Mouse (Mus musculus) brain, embryonic 14.5 days (tissue): ENCODE results near the gene Nt5c3. TPM values are rescaled to one million over a fixed set of nuclear protein-coding genes. Genes with fewer than 3 reads are reported as not detected.

Experiments
- DNase-seq: peaks from one replicate; pipeline ENCODE4 v3.0.0-alpha.2; 2011; ENCODE audit warnings: low read depth
- CTCF ChIP-seq: fragments of 200-500 bp; IDR thresholded peaks from 2 replicates; pipeline ENCODE4 v1.5.1; 2012; ENCODE audit warnings: inconsistent platforms, mild to moderate bottlenecking, moderate library complexity, borderline replicate concordance; ENCODE audit not compliant: insufficient read depth, insufficient read length; ENCODE audit errors: extremely low read depth
- POLR2A ChIP-seq: fragments of 200-500 bp; IDR thresholded peaks from 2 replicates; pipeline ENCODE4 v1.6.1; 2012; ENCODE audit warnings: mild to moderate bottlenecking, inconsistent platforms, borderline replicate concordance; ENCODE audit not compliant: poor library complexity, insufficient read depth, insufficient read length, severe bottlenecking; ENCODE audit errors: extremely low read depth
- polyA plus RNA-seq: library from polyadenylated mRNA; depleted of rRNA; stranded (reverse); fragments of >200 nt; gene quantifications from 2 replicates; pipeline ENCODE4 v1.2.3, GENCODE M21; 2012; rRNA removed

Gene Nt5c3
- 49.3 and 57.5 TPM in 2 replicates for polyA plus RNA-seq

DNA sequence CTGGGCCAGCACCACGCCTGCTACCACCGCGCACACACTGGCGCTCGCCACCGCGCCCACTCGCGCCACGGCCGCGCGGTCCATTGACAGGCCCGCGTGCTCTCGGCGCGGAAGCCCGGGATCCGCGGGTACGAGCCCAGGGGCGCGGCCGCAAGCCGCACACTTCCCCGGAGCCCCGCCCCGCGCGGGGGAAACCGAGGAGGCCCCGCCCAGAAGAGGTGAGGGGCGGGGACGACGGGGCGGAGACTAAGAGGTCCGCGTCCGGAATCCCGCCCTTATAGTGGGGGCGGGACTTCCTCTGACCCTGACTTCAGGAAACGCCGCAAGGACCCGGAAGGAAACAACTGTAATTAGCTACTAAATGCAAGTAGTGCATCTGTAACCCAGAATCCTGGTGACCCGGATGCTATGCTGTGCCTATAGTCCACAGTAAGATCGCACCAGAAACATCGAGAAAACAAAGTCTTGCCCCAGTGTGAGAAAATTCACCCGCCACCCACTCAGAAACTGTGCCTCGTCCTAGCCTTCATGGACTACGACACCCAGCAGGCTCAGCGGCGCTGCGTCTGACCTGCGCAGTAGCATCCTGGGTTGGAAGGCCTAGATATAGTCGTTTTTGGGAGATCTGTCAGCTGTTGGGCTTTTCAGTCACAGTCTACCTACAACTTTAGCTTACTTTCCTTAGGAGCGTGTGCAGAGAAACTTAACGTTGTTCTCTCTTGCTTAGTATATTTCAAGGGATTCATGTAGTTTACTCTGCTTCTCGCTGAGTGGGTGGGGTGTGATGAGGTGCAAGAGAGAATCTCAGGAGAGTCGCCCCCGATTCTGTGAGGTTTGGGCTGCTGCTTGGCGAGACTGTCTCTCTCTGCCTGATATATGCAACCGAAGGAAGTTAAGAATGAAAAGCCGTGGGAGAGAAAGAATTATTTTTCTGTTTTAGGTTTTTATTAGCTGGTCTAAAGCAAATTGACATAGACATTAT lies at the start of gene Nt5c3, which contains the start of gene Vmn1r4:
TSS of gene Nt5c3 (minus strand) at position 207 of the 982 bp plus-strand sequence.
TSS of gene Vmn1r4 (plus strand) at position 290 of the 982 bp plus-strand sequence.
- TF ChIP-seq CTCF, result no peak
- TF ChIP-seq POLR2A, result peak; percentile 93
- DNase-seq, result peak; percentile 99

DNA sequence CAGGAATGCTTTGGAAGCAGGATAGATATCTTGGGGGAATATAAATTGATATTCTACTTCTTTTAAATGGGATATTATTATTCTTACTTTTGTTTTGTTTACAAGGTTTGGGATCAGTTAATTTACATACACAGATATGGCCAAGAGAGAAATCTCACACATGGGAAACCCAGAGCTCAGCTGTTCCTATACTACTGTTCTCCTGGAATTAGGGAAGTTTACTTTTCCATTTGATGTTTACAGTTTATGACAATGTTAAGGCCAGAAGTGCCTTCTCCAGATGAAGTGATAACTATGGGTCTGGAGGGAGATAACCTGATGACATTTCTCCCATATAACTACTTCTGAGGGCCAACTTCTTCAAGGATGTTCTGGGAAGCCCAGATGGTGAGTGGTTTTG lies 46.2 kb upstream of the Nt5c3 start, which contains the start of gene Vmn1r5:
TSS of gene Vmn1r5 (plus strand) at position 301 of the 400 bp plus-strand sequence.
- DNase-seq, result no peak
- TF ChIP-seq POLR2A, result no peak
- TF ChIP-seq CTCF, result no peak

DNA sequence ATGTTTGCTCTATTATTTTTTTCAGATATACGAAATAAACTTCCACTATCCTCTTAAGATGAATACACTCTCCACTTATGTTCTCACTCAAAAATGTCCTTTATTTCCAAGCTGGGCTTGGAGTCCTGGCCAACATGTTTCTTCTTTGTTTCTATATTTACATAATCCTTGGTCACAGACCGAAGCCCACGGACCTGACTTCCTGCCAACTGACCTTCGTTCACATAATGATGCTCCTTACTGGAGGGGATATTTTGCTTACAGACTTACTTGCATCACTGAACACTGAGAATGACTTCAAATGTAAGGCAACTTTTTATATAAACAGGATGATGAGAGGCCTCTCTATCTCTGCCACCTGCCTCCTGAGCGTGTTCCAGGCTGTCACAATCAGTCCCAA lies 32.7 kb upstream of the Nt5c3 start:
- peak; percentile 2 for DNase-seq
- TF ChIP-seq POLR2A (no peak), CTCF (no peak)

DNA sequence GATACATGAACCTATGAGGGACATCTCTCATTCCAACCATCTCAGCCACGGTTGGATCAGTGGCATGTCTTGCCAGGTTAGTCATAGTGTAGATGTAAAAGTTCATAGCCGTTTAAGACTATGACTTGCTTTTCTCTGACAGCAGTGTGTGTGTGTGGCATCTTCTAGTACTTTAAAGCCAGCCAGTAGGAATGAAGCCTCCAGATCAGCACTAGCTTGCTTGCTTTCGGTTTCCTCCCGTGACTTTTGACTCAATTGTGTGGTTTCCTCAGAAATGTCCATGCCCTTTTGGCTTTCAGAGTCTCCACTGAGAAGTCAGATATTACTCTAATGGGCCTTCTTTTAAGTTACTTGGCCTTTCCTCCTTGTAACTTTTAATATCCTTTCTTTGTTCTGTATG lies 10.6 kb upstream of the Nt5c3 start:
- DNase-seq, result no peak
- TF ChIP-seq POLR2A (no peak), CTCF (no peak)

DNA sequence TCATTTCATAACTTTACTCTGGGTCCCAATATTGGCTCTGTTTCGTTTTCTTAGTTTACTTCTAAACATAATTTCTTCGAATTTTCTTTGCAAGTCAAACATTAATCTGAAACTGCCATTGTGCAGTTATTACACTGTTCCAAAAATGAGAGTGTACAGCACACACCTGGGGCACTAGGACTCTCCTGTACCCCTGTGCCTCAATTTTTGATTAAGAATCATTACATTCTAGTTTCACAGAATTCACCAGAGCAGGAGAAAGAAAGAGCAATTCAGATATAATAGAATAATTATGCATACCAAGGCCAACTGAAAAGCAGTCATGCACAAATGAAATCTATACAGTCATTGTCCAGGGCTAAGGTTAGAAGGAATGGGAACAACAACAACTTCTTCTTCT lies 8.7 kb upstream of the Nt5c3 start:
- TF ChIP-seq POLR2A, result no peak
- TF ChIP-seq CTCF, result no peak
- DNase-seq, result no peak

DNA sequence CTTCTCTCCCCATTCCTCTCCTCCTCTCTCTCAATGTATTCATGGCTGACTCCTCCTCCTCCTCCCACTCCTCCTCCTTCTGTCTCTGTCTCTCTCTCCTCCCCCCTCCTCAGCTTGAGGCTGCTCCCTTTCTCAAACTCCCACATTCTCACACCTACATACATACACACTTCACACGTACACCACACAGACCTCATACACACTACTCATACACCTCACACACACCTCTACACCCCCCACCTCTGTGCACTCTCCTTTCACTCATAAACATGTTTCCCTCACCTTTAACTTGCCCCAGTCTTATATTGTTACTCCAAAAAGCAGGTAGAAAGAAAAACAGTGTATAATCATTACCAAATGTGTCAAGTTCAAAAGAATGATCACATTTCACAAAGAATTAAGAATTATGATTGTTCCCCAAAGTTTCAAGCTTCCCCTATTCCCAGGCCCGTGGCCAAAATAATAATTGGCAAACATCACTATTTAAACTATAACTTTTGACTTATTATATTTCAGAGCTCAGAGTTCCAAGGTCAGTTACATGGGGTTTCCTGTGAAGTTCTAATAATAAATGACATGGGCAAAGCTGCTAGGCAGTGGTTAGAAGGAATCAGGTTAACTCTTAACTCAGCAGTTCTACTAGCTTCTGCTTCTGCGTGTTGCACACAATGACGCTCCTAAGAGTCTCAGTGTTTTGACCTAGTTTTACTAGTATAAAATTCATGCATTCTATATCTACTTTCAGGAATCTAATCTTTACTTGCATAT lies 8.1 kb upstream of the Nt5c3 start:
- DNase-seq, result no peak
- TF ChIP-seq CTCF, result no peak
- TF ChIP-seq POLR2A, result no peak

DNA sequence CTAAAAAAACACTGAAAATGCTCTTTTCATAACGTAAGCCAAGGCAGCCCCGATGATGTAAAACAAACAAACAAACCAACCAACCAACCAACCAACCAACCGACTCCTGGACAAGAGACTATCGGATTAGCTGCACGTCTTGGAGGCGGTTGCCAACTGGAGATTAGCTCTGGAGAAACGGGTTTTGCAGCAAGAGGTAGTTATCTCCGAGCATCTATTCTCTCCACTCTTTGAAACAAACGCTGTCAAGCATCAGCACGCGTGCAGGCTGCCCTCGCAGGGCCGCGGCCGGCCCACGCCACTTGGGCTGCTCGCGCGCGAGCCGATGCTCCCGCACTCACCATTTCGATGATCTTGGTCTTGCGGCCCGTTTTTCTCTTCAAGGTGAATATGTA lies 404 bp downstream of the Nt5c3 start:
- no peak for TF ChIP-seq POLR2A
- TF ChIP-seq CTCF, result no peak

DNA sequence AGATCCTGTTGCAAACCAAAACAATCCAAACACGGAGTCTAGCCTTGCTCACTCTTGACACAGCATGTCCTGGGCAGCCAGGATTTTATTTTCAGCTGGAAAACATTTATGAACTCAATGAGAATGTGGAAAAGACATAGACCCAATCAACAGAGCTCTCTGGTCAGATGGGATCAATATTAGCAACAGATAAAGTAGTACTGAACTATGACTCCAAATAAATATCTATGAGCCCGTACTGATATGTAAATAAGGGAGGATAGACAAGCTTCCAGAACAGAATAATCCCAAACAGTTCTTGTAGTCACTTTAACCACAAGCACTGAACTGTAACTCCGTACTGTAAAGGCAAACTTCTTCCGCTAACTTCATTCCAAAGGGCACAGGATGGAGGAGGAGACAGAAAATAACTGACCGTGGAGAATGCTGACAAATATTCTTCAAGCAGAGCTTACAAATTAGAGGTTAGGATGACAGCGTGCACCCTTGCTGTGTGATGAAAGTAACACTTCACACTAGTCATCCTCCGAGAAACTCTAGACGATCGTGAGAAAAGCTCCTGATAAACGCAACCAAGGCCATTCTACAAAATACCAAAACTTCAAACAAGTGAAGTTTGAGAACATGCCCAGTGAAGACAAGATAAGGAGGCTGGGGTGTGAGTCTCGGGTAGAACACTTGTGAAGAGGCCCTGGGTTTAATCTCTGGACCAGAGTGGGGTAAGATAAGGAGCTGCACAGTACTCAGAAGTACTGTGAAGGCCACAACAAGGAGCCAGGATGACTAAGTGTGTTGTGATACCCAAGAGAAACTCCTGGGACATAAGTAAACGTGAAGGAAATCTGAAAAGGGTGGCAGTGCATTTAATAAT lies 3.3 kb downstream of the Nt5c3 start:
- TF ChIP-seq CTCF, result no peak
- TF ChIP-seq POLR2A, result no peak
- no peak for DNase-seq

More for the DNA sequence above, 404 bp downstream of the Nt5c3 start:
- DNase-seq, result peak; percentile 85

DNA sequence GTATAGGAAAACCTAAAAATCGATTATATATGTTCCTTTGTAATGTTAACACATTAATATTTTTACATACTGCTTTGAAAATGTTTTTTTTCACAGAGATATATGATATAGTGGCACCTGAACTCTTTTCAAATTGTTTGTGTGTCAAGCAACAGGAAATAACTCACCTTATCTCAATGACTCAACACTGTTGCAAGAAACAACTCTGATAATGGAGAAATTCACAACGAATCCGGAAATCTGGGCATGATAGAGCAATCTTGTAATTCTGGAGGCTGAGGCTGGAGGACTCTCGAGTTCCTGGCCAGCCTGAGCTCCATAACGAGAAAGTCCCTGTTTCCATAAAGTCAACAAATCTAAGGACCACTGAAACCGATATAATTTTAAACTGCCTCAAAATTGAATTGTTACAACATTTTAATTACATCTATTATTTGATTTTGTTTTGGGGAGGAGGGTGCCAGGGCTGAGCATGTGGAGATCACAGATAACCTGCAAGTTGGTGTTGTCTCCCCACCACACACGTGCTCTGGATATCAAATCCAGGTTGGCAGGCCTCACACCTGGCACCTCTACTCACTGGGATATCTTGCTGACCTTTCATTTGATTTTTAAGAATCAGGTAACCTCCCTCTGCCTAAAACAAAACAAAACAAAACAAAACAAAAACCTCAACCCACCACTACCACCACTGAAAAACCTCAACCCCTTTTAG lies 4.2 kb downstream of the Nt5c3 start:
- DNase-seq, result no peak
- TF ChIP-seq CTCF (no peak), POLR2A (no peak)

DNA sequence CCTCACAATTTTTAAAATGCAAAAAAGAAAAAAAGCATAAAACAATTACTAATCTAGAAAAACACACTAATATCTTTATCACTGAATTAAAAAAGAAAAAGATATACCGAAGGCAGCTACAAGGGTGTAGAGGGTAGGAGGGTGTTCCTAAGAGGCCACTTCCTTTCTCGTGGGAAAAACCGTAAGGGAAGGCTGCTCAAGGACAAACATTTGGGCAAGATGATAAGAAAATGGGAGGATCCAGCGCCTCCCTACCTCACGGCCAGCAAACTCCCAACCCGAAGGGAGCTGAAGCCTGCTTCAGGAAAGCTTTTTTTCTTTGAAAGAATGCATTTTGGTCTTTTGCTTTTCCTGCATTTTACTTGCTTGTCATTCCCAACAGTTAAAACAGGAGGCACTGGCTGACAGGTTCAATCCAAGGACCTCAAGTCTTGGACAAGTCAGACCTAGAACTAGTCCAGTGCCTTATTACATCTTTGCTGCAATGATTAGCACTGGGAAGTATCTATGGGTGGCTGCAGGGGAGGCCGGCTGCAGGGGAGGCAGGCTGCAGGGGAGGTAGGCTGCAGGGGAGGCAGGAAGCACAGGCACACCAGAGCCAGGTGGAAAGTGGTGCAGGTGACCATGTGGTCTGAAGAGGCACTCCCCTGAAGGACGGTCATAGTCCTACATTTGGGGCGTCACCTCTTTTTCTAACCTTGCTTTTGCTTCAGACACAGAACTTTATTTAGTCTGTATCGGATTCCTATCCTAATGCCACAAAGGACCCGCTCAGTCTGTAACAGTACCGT lies 6.0 kb downstream of the Nt5c3 start:
- DNase-seq, result no peak
- TF ChIP-seq CTCF (no peak), POLR2A (no peak)

DNA sequence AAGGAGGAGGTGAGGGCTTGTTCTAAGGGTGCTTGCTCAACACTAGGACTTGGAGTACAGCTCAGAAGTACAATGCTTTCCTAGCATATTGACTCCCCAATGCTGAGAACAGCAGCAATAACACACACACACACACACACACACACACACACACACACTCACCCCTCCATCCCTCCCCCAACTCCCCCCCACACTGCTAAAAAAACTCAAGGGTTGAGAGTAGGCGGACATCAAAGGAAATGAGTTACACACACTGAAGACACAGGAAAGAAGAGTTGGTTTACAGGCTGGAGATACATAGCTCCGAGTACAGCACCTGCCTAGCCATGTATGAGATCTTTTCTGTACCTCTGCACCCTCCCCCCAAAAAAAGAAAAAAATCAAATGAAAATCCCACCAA lies 7.5 kb downstream of the Nt5c3 start:
- no peak for TF ChIP-seq CTCF
- TF ChIP-seq POLR2A, result no peak
- no peak for DNase-seq
